Mouse (Mus musculus) C2C12 (cell line): Measurements from ENCODE around the gene Uap1. TPM values are rescaled to one million over a fixed set of nuclear protein-coding genes. Genes with fewer than 3 reads are reported as not detected.
A peak's percentile ranks its signal among the peaks of the same experiment; 100 is the strongest.

ENCODE experiments used
- H3K27me3 ChIP-seq: one replicate; pipeline ENCODE4 v1.6.1; 2011; ENCODE audit not compliant: control insufficient read depth, insufficient read depth, insufficient read length
- H3K36me3 ChIP-seq: one replicate; pipeline ENCODE4 v1.6.1; 2011; ENCODE audit not compliant: control insufficient read depth, insufficient read depth
- H3K4me3 ChIP-seq: one replicate; pipeline ENCODE4 v1.5.1; 2011; ENCODE audit warnings: mild to moderate bottlenecking, control low read depth; ENCODE audit not compliant: poor library complexity, insufficient read depth, severe bottlenecking
- H3K79me2 ChIP-seq: one replicate; pipeline ENCODE4 v1.6.1; 2011; ENCODE audit not compliant: control insufficient read depth, insufficient read depth
- H3K79me3 ChIP-seq: one replicate; pipeline ENCODE4 v1.6.1; 2011; ENCODE audit warnings: low read depth, control low read depth
- H3ac ChIP-seq: one replicate; pipeline ENCODE3; 2011; ENCODE audit warnings: low read depth; ENCODE audit not compliant: control insufficient read depth, insufficient read length
- CEBPB ChIP-seq: IDR thresholded peaks from one replicate; pipeline ENCODE4 v1.6.1; 2011; ENCODE audit warnings: low read depth, mild to moderate bottlenecking, control low read depth, moderate library complexity
- CTCF ChIP-seq: IDR thresholded peaks from one replicate; pipeline ENCODE4 v1.5.1; 2011; ENCODE audit not compliant: control insufficient read depth, insufficient read depth, insufficient read length
- FOSL1 ChIP-seq: IDR thresholded peaks from one replicate; pipeline ENCODE4 v1.8.0; 2011; ENCODE audit warnings: mild to moderate bottlenecking, low read length; ENCODE audit not compliant: poor library complexity, insufficient read depth, severe bottlenecking
- MAX ChIP-seq: IDR thresholded peaks from one replicate; pipeline ENCODE4 v1.6.1; 2011; ENCODE audit warnings: mild to moderate bottlenecking, control low read depth
- MYOD1 ChIP-seq: IDR thresholded peaks from one replicate; pipeline ENCODE4 v1.6.1; 2011; ENCODE audit warnings: low read depth; ENCODE audit not compliant: control insufficient read depth, insufficient read length
- MYOG ChIP-seq: IDR thresholded peaks from one replicate; pipeline ENCODE4 v1.6.1; 2011; ENCODE audit not compliant: control insufficient read depth, insufficient read length; ENCODE audit errors: extremely low read depth
- USF1 ChIP-seq: IDR thresholded peaks from one replicate; pipeline ENCODE4 v1.6.1; 2011; ENCODE audit warnings: low read depth, mild to moderate bottlenecking, control low read depth, moderate library complexity
- polyA plus RNA-seq: library from polyadenylated mRNA; unstranded; fragments of >200 nt; fragmentation: generic; extraction: Trizol; gene quantifications from one replicate; pipeline ENCODE4 v1.2.1, GENCODE M21; 2012; ENCODE audit warnings: missing spikeins

The Uap1 gene
- polyA plus RNA-seq, 1 experiment = 17.5 TPM

DNA sequence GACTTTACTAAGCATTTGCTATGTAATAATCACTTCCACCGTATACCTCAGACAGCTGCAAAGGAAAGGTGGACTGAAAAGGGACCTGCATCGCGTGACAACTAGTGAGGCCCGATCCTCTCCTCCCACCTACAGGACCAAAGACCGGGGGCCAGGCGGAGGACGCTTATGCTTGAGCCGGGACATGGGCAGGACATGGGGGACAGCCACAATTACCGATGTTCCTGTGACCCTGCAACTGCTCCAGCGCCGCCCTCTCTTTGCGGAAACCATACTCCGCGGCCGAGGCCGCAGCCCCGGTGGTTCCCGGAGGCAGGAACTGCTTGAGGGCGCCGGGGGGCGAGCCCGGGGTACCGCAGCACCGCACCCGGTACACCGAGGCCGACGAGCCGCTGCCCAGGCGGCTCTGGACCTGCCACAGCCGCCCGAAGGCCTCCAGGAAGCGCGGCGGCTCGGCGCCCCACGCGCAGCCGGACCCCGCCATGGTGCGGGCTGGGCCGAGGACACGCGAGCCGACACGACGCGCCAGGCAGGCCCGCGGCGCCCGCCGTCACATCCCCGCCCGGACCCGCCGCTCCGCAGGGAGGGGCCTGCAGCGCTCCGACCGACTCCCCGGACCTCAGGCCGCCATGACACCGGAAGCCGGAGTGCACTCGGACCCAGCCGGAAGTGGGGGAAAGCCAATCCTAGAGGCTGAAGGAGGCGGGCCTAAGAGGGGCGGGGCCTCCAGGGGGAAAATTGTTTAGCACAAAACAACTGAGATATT, 40.2 kb upstream of the Uap1 start, which contains the start of gene Uhmk1:
Gene Uhmk1, minus strand, starts transcription at position 641 of the 766 bp plus-strand sequence.
- Histone ChIP-seq H3ac (peak within 1 kb of the TSS; percentile 75), H3K79me2 (peaks cover 39% of the 10 kb centered on the region), H3K36me3 (peaks cover 12% of the 10 kb centered on the region), H3K4me3 (peak within 1 kb of the TSS; percentile 90), H3K27me3 (no peaks in the 10 kb centered on the region), H3K79me3 (peaks cover 27% of the 10 kb centered on the region)
- no peak for TF ChIP-seq MYOD1
- TF ChIP-seq FOSL1 = no peak
- TF ChIP-seq USF1 = no peak
- TF ChIP-seq CTCF = no peak
- no peak for TF ChIP-seq CEBPB
- no peak for TF ChIP-seq MYOG
- TF ChIP-seq MAX = no peak

DNA sequence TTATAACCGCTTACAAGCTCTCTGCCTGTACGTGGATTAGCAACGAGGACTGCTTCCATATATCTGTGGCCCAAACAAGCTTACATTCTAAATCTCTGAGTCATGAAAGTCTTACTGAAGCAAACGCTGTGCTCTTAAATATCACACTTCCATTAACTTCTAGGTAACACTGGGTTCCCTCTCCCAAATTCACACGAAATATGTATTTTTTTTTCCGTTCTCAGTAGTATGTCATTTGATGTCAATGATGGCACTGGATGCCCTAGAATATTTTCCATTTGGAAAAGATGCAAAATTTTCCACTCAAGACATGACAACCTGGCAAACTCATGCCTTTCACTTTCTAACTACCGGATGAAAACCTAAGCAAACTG, 39.6 kb upstream of the Uap1 start:
- no peak for TF ChIP-seq MYOD1
- TF ChIP-seq CEBPB = no peak
- no peak for TF ChIP-seq FOSL1
- TF ChIP-seq MAX = no peak
- no peak for TF ChIP-seq CTCF
- TF ChIP-seq MYOG = no peak
- no peak for TF ChIP-seq USF1
- Histone ChIP-seq H3K79me2 (peaks cover 44% of the 10 kb centered on the region), H3K27me3 (no peaks in the 10 kb centered on the region), H3ac (peak overlapping the region; percentile 75), H3K4me3 (peak overlapping the region; percentile 90), H3K79me3 (peaks cover 30% of the 10 kb centered on the region), H3K36me3 (peaks cover 18% of the 10 kb centered on the region)

DNA sequence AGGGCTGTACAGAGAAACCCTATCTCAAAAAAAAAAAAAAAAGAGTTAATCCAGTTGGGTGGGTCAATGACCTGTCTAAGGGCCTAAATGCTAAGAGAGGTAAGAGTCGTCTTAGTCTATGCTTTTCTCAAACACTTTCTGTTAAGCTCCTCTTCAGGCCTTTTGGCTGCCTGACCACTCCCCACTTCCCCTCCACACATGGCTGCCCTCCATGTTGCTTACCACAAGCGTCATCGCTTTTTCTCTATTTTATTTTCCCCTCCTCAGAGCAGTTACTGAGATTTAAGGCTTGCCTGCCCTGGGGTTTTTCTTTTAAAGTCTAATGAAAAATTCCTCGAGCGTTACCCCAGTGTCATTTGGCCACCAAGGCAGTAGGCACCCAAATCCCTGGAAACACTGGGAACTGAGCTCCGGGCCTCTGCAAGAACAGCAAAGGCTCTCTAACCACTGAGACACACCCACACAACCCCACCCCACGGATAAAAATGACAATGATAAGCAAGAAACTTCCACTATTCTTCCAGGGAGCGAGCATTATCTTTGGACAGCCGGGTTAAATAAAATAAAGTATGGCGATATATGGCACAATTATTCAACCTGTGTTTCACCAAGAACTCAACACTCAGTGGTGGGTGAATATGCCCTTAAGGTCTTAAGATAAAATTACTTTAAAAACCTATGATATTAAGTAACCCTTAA, 38.6 kb upstream of the Uap1 start:
- Histone ChIP-seq H3ac (no peak overlapping the region), H3K79me3 (peaks cover 30% of the 10 kb centered on the region), H3K79me2 (peaks cover 54% of the 10 kb centered on the region), H3K36me3 (peaks cover 28% of the 10 kb centered on the region), H3K27me3 (no peaks in the 10 kb centered on the region), H3K4me3 (no peak overlapping the region)
- TF ChIP-seq MAX = no peak
- no peak for TF ChIP-seq CEBPB
- TF ChIP-seq CTCF = no peak
- TF ChIP-seq MYOD1 = no peak
- TF ChIP-seq USF1 = no peak
- no peak for TF ChIP-seq MYOG
- no peak for TF ChIP-seq FOSL1

DNA sequence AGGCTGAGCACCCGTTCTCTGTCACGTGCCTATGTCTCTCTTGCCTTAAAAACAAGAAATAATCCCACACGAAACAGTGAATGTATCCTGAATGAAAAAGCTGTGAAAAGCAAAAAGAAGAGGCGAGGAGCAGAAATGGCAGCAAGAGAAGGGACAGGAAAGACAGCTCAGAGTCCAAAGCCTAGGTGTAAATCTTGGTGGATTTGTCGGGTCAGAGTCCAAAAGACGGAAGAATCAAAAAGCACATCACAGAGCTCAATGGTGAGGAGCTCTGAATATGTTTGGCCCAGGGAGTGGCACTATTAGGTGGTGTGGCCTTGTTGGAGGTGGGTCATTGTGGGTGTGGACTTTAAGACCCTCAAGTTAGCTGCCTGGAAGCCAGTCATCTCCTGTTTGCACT, 31.6 kb upstream of the Uap1 start:
- H3K4me3 ChIP-seq = no peak overlapping the region
- H3K79me2 ChIP-seq = peaks cover 20% of the 10 kb centered on the region
- peaks cover 70% of the 10 kb centered on the region for H3K36me3 ChIP-seq
- H3K79me3 ChIP-seq = peaks cover 13% of the 10 kb centered on the region
- TF ChIP-seq CEBPB (no peak), MYOG (no peak), CTCF (no peak)
- no peaks in the 10 kb centered on the region for H3K27me3 ChIP-seq
- H3ac ChIP-seq = no peak overlapping the region

DNA sequence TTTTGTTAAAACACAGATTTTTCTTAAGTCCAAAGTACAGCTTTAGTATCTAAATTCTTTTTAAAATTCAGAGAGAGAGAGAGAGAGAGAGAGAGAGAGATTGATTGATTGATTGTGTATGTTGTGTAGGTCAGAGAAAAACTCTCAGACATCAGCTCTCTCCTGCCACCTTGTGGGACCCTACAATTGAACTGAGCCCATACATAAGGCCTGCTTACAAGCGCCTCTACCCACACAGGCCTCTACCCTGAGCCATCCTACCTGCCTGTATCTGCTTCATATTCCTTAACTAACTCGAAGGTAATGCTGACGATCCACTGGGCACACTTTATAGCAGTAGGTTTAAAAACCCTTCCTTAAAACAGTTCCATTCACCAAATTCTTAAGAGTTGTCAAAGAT, 25.6 kb upstream of the Uap1 start:
- peaks cover 81% of the 10 kb centered on the region for H3K36me3 ChIP-seq
- no peaks in the 10 kb centered on the region for H3K79me3 ChIP-seq
- H3ac ChIP-seq = no peak overlapping the region
- no peaks in the 10 kb centered on the region for H3K79me2 ChIP-seq
- H3K27me3 ChIP-seq = no peaks in the 10 kb centered on the region
- H3K4me3 ChIP-seq = no peak overlapping the region
- TF ChIP-seq CEBPB (no peak), MYOD1 (no peak), MAX (no peak), USF1 (no peak)

DNA sequence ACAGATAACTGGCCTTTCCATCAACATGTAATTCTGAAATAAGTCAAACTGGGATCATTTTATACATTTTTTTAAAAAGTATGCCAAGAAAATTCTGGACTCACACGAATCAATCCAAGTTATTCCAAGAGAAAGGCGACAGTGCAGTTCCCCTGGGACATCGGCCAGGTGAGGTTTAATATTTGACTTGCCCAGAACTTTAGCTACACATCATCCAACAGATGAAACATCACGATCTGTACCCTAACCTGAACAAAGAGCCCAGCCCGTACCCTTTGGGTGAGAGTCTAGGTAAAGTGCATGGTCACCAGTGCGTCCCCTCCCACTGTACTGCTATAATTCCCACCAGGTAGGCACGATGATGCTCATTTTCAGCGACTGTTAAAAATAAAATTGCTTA, 21.5 kb upstream of the Uap1 start:
- Histone ChIP-seq H3K36me3 (peaks cover 88% of the 10 kb centered on the region), H3K27me3 (no peaks in the 10 kb centered on the region), H3K4me3 (no peak overlapping the region), H3K79me3 (no peaks in the 10 kb centered on the region), H3K79me2 (no peaks in the 10 kb centered on the region), H3ac (no peak overlapping the region)
- TF ChIP-seq USF1 (no peak), CTCF (no peak), CEBPB (no peak), MAX (no peak), MYOG (no peak), FOSL1 (no peak), MYOD1 (no peak)
